Mouse (Mus musculus): ENCODE measurements around the gene Mrm1.

DNA sequence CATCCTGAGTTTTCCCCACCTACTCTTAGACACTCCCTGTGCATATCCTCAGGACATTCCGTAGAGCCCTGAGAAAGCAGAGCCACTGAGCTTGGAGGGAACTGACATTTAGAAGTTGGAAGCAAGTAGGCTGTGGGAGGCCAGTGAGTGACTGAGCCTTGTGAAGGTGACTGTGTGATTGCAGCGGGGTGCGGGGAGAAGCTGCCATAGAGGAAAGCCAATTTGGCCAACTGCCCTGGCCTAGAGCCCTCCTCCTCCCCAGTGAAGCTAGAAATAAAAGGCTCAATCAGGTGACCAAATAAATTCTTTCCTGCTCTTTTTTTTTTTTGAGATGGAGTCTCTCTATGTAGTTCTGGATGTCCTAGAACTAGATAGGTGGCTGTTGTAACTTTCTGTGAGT is 6.9 kb upstream of the Mrm1 start:
- no peak for TF ChIP-seq CTCF (IDR thresholded peaks at IDR 0.05)
- TF ChIP-seq POLR2A (IDR thresholded peaks at IDR 0.05; ENCODE audit: insufficient read depth, low read depth, low read length), result peak; percentile 67; the same call in 1 of the 2 replicates
- peak; percentile 77; the same call in 1 of the 2 replicates for TF ChIP-seq EP300 (IDR thresholded peaks at IDR 0.05; ENCODE audit: insufficient read depth, low read depth, low read length)

All from heart, adult 2 months (tissue).